Mouse (Mus musculus) thymus, adult 2 months (tissue): Measurements from ENCODE around the gene Gm28053. TPM values are rescaled to one million over a fixed set of nuclear protein-coding genes. Genes with fewer than 3 reads are reported as not detected.

Experiments
- DNase-seq: peaks from one replicate; pipeline ENCODE4 v3.0.0; 2021
- H3K27ac ChIP-seq: fragments of 200-500 bp; 2 replicates; pipeline ENCODE4 v1.5.1; 2012; ENCODE audit warnings: low read length, control low read depth; ENCODE audit not compliant: control insufficient read depth, insufficient read depth
- H3K27me3 ChIP-seq: fragments of 200-500 bp; 2 replicates; pipeline ENCODE4 v1.6.1; 2012; ENCODE audit warnings: mild to moderate bottlenecking, low read length, moderate library complexity, mixed read lengths; ENCODE audit not compliant: control insufficient read depth, insufficient read depth
- H3K36me3 ChIP-seq: fragments of 200-500 bp; 2 replicates; pipeline ENCODE4 v1.6.1; 2012; ENCODE audit warnings: mild to moderate bottlenecking, low read length, moderate library complexity; ENCODE audit not compliant: control insufficient read depth, insufficient read depth
- H3K4me1 ChIP-seq: fragments of 200-500 bp; replicated peaks from 2 replicates; pipeline ENCODE4 v1.6.1; 2012; ENCODE audit warnings: low read length; ENCODE audit not compliant: control insufficient read depth, insufficient read depth
- H3K4me3 ChIP-seq: fragments of 200-500 bp; 2 replicates; pipeline ENCODE4 v1.5.1; 2012; ENCODE audit warnings: mild to moderate bottlenecking, low read length, control low read depth, moderate library complexity; ENCODE audit not compliant: control insufficient read depth, insufficient read depth
- CTCF ChIP-seq: fragments of 200-500 bp; IDR thresholded peaks from 2 replicates; pipeline ENCODE4 v1.5.1; 2012; ENCODE audit warnings: mild to moderate bottlenecking, control low read depth, low read length, moderate library complexity, borderline replicate concordance; ENCODE audit not compliant: control insufficient read depth, poor library complexity, insufficient read depth; ENCODE audit errors: extremely low read depth
- POLR2A ChIP-seq: fragments of 200-500 bp; IDR thresholded peaks from 2 replicates; pipeline ENCODE4 v1.6.1; 2012; ENCODE audit warnings: mild to moderate bottlenecking, low read length, control low read depth, moderate library complexity; ENCODE audit not compliant: control insufficient read depth, poor library complexity, insufficient read depth; ENCODE audit errors: extremely low read depth
- WGBS: fragments of 180-500 bp; shearing (Covaris S2); methylation state at CpG from one replicate; pipeline ENCODE4 v1.1.7; 2018; 5-methylcytosine and 5-hydroxymethylcytosine counted together
- polyA plus RNA-seq: library from polyadenylated mRNA; depleted of rRNA; stranded (reverse); fragments of >200 nt; gene quantifications from 2 replicates; pipeline ENCODE4 v1.2.3, GENCODE M21; 2012

The Gm28053 gene
- polyA plus RNA-seq, 1 experiment = 0.88 TPM

DNA sequence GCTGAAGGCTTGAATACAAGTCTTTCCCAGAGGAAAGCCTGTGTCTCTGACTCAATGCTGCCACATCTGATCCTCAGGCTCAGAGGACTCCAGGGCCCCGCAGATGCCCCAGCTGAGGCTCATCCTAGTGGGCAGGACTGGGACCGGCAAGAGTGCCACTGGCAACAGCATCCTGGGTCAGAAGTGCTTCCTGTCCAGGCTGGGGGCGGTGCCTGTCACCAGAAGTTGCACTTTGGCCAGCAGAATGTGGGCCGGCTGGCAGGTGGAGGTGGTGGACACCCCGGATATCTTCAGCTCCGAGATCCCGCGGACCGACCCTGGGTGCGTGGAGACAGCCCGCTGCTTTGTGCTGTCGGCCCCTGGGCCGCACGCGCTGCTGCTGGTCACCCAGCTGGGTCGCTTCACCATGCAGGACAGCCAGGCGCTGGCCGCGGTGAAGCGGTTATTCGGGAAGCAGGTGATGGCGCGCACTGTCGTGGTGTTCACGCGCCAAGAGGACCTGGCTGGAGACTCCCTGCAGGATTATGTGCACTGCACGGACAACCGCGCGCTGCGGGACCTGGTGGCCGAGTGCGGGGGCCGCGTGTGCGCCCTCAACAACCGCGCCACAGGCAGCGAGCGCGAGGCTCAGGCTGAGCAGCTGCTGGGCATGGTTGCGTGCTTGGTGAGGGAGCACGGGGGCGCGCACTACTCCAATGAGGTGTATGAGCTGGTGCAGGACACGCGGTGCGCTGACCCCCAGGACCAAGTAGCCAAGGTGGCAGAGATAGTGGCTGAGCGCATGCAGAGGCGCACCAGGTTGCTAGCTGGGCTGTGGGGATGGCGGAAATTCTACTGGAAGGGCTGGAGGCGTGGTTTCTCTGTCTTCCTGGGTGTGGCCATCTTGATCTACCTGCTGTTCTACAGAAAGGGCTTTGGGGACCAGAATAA, 24.3 kb downstream of the Gm28053 start:
- TF ChIP-seq CTCF (no peak), POLR2A (no peak)
- no peak overlapping the region for H3K4me3 ChIP-seq
- H3K27ac ChIP-seq = peak overlapping the region; percentile 99; the same call in 1 of the 2 replicates
- H3K27me3 ChIP-seq = no peaks in the 10 kb centered on the region
- H3K36me3 ChIP-seq = peaks cover 14% of the 10 kb centered on the region
- DNase-seq = no peak
- H3K4me1 ChIP-seq = peaks cover 42% of the 10 kb centered on the region
- 90% methylated on average over 52 of the region's 52 CpGs for WGBS

DNA sequence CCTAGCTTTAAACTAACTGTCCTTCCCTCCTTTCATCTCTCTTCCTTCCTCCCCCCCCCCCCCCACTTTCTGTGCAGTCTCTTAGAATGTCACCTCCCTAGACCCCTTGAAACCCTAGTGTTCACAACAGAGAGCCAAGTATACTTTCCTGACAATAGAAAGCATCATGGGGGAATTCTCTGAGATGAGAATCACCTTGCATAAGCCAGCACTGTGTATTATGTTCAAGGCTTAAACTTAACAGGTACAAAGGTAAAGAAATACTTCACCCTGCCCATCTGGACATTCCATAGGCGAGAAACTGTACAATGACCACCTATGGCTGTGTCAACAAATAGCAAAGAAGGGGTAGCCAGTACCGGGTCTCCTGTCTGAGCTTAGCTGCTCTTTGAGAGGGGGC, 27.1 kb downstream of the Gm28053 start:
- peak overlapping the region; percentile 46 for H3K4me3 ChIP-seq
- H3K27me3 ChIP-seq = no peaks in the 10 kb centered on the region
- WGBS = 22% methylated on average over 2 of the region's 2 CpGs
- H3K27ac ChIP-seq = peak overlapping the region; percentile 87
- H3K36me3 ChIP-seq = peaks cover 14% of the 10 kb centered on the region
- H3K4me1 ChIP-seq = peaks cover 43% of the 10 kb centered on the region
- DNase-seq = no peak
- no peak for TF ChIP-seq CTCF
- TF ChIP-seq POLR2A = no peak

DNA sequence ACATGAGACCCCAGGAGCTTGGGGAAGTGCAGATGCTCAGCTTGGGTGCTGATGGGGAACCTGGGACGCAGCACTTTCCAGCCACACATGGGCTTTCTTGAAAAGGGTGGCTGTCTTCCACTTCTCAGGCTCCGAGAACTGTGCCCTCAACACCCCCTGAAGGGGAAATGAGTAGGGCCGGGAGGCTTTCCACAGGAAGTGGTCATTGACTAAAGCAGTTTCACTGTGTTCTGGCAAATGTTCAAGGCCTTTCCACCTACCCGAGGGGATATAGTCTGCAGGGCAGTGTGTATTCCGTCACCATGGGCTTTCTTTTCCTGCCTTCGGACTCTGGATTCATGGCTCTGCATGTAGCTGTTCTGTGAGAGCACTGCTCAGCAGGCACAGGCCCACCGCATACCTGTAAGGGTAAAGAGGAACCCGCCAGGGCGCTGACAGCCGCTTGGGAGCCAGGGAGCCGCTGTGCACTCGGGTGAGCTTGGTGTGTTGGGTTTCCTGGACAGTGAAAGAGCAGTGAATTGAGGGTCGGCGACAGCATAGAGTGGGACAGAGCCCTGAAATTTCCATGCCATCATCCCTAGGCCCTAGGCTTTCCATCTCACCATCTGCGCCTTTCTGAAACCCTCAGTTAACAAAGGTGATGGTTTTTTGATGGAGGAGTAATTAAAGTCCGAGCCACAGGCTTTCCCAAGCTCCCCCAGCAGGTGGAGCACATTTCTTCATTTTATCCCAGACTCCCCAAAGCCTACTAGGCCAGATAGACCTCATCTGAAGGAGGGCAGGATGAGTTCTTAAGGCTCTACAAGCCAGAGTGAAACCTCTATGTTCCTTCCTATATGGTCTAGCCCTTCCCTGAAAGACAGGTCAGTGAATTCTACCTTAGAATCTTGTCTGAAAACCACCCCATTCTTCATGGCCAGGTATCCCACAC, 27.8 kb downstream of the Gm28053 start, which contains the start of gene Gimap5:
TSS of gene Gimap5 (plus strand) at position 239 of the 931 bp plus-strand sequence.
- peaks cover 43% of the 10 kb centered on the region for H3K4me1 ChIP-seq
- H3K27ac ChIP-seq = peak within 1 kb of the TSS; percentile 87
- H3K36me3 ChIP-seq = peaks cover 14% of the 10 kb centered on the region
- TF ChIP-seq POLR2A = no peak
- no peak for TF ChIP-seq CTCF
- peak within 1 kb of the TSS; percentile 49 for H3K4me3 ChIP-seq
- 10% methylated on average over 16 of the region's 16 CpGs for WGBS
- peak; percentile 68 for DNase-seq
- no peaks in the 10 kb centered on the region for H3K27me3 ChIP-seq

DNA sequence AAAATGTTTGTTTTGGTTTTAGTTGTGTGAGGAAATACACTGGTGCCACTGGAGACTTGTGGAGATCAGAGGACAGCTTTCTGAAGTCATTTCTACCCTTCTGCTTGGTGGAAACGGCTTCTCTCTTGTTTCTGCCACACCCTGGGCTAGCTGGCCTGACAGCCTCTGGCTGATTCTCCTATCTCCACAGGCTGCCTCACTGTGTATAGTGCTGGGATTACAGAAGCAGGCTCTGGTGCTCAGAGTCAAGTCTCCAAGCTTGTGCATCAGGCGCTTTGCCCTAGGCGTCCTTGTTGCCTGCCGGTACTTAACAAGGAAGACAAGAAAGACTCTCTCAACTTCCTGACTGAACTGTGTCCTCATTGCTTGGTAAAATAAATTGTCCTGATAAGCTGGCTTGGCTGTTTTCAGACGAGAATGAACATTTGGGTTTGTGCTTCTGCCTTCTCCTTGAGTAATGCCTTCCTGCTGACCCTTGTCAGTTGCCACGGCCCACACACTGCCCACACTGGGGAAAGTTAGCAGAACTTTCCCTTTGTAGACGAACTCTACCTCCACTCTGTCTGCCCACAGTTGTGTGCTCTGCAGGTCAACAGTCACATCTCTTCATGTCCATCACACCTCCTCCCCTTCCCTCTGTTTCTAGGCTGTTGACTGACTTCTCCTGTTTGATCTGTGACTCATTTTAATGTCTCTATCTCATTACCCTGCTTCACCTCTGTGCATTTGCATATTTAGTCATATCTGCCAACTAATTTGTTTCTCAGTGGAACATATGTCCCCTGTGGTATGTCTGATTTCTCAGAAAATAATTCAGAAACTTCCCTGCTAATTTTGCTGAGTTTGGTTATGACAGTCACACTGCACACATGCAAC, 28.9 kb downstream of the Gm28053 start:
- no peak for TF ChIP-seq CTCF
- TF ChIP-seq POLR2A = no peak
- 42% methylated on average over 7 of the region's 7 CpGs for WGBS
- no peak for DNase-seq
- Histone ChIP-seq H3K27me3 (no peaks in the 10 kb centered on the region), H3K4me1 (peaks cover 32% of the 10 kb centered on the region), H3K36me3 (peaks cover 8% of the 10 kb centered on the region), H3K27ac (peak overlapping the region; percentile 78), H3K4me3 (peak overlapping the region; percentile 49)

DNA sequence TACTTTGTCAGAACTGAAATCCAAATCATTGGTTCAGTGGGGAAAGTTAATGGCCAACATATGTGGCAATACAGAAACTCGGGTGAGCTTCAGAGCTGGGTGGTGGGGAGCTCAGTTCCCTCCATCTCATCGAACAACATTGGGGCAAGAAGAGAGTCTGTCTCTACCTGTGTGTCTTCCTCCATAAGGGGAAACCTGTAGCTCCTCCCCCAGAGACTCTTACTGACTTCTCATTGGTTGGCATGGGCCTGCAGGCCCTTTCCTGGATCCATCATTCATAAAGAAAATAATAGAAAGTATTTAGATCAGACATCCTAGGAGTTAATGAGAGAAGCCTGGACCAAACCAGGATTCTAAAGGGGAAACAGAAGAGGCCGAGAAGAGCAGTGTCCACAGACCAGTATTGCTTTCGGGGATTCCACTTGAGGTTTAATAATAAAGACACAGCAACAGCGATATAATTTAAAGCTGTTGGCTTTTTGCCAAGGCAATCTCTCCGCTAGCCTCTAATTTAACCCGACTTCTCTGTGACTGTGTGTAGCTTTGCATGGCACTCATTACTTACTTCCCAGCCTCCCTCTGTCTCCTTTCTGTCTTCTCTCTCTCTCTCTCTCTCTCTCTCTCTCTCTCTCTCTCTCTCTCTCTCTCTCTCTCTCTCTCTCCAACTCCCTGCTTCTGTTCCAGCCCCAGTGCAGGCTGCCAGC, 45.3 kb downstream of the Gm28053 start:
- DNase-seq = no peak
- Histone ChIP-seq H3K36me3 (no peaks in the 10 kb centered on the region), H3K27ac (no peak overlapping the region), H3K27me3 (no peaks in the 10 kb centered on the region), H3K4me1 (peaks cover 5% of the 10 kb centered on the region), H3K4me3 (no peak overlapping the region)
- 78% methylated on average over 7 of the region's 7 CpGs for WGBS
- no peak for TF ChIP-seq POLR2A
- no peak for TF ChIP-seq CTCF
